Mouse (Mus musculus) cerebral cortex, adult 2 months (tissue): ENCODE measurements around the gene Slc25a35.

Experiments used
- WGBS: fragments of 180-500 bp; shearing (Covaris S2); methylation state at CpG from one replicate; pipeline ENCODE4 v1.1.7; 2018; 5-methylcytosine and 5-hydroxymethylcytosine counted together

The Slc25a35 gene

GRCm38 (mm10) chr11:68961596-68961995 lies 6.3 kb upstream of the Slc25a35 start:
- 46% methylated on average over 3 of the region's 3 CpGs for WGBS

- WGBS = 28% methylated on average over 11 of the region's 11 CpGs
These were observed 5.8 kb upstream of the Slc25a35 start for GRCm38 (mm10) chr11:68962159-68962558.

- 72% methylated on average over 2 of the region's 2 CpGs for WGBS
These were observed 4.5 kb upstream of the Slc25a35 start for GRCm38 (mm10) chr11:68963405-68963804.

GRCm38 (mm10) chr11:68965845-68966244 lies 2.1 kb upstream of the Slc25a35 start:
- 30% methylated on average over 3 of the region's 3 CpGs for WGBS

GRCm38 (mm10) chr11:68966554-68966953 lies 1.4 kb upstream of the Slc25a35 start:
- WGBS = 21% methylated on average over 1 of the region's 1 CpGs

- WGBS = 88% methylated on average over 11 of the region's 11 CpGs
These were observed 821 bp downstream of the Slc25a35 start for GRCm38 (mm10) chr11:68968752-68969151.

- WGBS = 67% methylated on average over 4 of the region's 4 CpGs
These were observed 2.3 kb downstream of the Slc25a35 start for GRCm38 (mm10) chr11:68970232-68970631.

- WGBS = 2% methylated on average over 38 of the region's 38 CpGs
These were observed 5.5 kb downstream of the Slc25a35 start for GRCm38 (mm10) chr11:68973250-68974058.

- 34% methylated on average over 6 of the region's 6 CpGs for WGBS
These were observed 6.1 kb downstream of the Slc25a35 start for GRCm38 (mm10) chr11:68974059-68974450.

GRCm38 (mm10) chr11:68975085-68975484 lies 7.2 kb downstream of the Slc25a35 start, which contains the start of gene Rangrf:
Gene Rangrf, minus strand, starts transcription at chr11:68975185.
- WGBS = 82% methylated on average over 7 of the region's 7 CpGs

GRCm38 (mm10) chr11:68975601-68976000 lies 7.7 kb downstream of the Slc25a35 start:
- WGBS = 96% methylated on average over 1 of the region's 1 CpGs

- WGBS = 30% methylated on average over 5 of the region's 5 CpGs
These were observed 11.4 kb downstream of the Slc25a35 start for GRCm38 (mm10) chr11:68979320-68979733.

- 81% methylated on average over 3 of the region's 3 CpGs for WGBS
These were observed 13.0 kb downstream of the Slc25a35 start for GRCm38 (mm10) chr11:68980919-68981318.

- WGBS = 27% methylated on average over 4 of the region's 4 CpGs
These were observed 14.9 kb downstream of the Slc25a35 start for GRCm38 (mm10) chr11:68982639-68983369.

GRCm38 (mm10) chr11:68987365-68987882 lies 19.5 kb downstream of the Slc25a35 start:
- WGBS = 67% methylated on average over 11 of the region's 11 CpGs

- WGBS = 84% methylated on average over 17 of the region's 17 CpGs
These were observed 20.4 kb downstream of the Slc25a35 start for GRCm38 (mm10) chr11:68988341-68988740.

GRCm38 (mm10) chr11:68993122-68993521 lies 25.2 kb downstream of the Slc25a35 start:
- whole genome bisulfite sequencing = 76% methylated on average over 7 of the region's 7 CpGs

GRCm38 (mm10) chr11:68994377-68994776 lies 26.4 kb downstream of the Slc25a35 start:
- 98% methylated on average over 3 of the region's 3 CpGs for WGBS

GRCm38 (mm10) chr11:68997080-68997479 lies 29.1 kb downstream of the Slc25a35 start:
- WGBS = 93% methylated on average over 4 of the region's 4 CpGs

- 93% methylated on average over 4 of the region's 4 CpGs for whole genome bisulfite sequencing
These were observed 34.9 kb downstream of the Slc25a35 start for GRCm38 (mm10) chr11:69002782-69003181.

GRCm38 (mm10) chr11:69003592-69003991 lies 35.7 kb downstream of the Slc25a35 start:
- WGBS = 51% methylated on average over 4 of the region's 4 CpGs

- 64% methylated on average over 7 of the region's 7 CpGs for WGBS
These were observed 37.3 kb downstream of the Slc25a35 start for GRCm38 (mm10) chr11:69005193-69005592.
